Mouse (Mus musculus) lung, adult 2 months (tissue): ENCODE results near the gene Havcr2.

ENCODE experiments used
- CTCF ChIP-seq: fragments of 200-500 bp; IDR thresholded peaks from 2 replicates; pipeline ENCODE4 v1.5.1; 2011; ENCODE audit warnings: mild to moderate bottlenecking, low read length, control low read depth; ENCODE audit not compliant: insufficient read depth
- POLR2A ChIP-seq: fragments of 200-500 bp; IDR thresholded peaks from 2 replicates; pipeline ENCODE4 v1.6.1; 2011; ENCODE audit warnings: low read depth, mild to moderate bottlenecking, control low read depth, low read length, borderline replicate concordance; ENCODE audit errors: extremely low read depth

DNA sequence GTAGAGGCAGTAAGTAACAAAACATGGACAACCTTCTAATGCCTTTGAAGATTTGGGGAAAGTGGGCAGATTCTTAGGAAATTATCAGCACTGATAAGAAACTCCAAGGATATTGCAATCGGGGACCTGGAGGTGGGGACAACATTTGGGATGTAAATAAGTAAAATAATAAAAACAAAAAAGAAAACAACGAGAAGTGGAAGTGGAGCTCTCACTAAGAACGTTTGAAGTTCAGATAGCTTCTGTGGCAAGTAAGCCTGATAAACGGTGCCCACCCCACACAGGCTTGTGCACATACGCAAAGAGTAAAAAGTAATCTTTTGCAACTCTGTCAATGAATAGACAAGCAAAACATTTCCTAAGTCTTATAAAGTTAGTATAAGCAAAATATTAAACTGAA lies 10.8 kb upstream of the Havcr2 start:
- TF ChIP-seq POLR2A (no peak), CTCF (no peak)
